Mouse (Mus musculus) cortical plate, adult 2 months (tissue): ENCODE measurements around the gene Gm17387.

Source experiments
- CTCF ChIP-seq: fragments of 200-500 bp; IDR thresholded peaks from 2 replicates; pipeline ENCODE4 v1.5.1; 2011; ENCODE audit warnings: mild to moderate bottlenecking, control low read depth, low read length; ENCODE audit not compliant: insufficient read depth; ENCODE audit errors: extremely low read depth
- POLR2A ChIP-seq: fragments of 200-500 bp; IDR thresholded peaks from 2 replicates; pipeline ENCODE4 v1.6.1; 2011; ENCODE audit warnings: mild to moderate bottlenecking, low read length, control low read depth; ENCODE audit not compliant: insufficient read depth; ENCODE audit errors: extremely low read depth

DNA sequence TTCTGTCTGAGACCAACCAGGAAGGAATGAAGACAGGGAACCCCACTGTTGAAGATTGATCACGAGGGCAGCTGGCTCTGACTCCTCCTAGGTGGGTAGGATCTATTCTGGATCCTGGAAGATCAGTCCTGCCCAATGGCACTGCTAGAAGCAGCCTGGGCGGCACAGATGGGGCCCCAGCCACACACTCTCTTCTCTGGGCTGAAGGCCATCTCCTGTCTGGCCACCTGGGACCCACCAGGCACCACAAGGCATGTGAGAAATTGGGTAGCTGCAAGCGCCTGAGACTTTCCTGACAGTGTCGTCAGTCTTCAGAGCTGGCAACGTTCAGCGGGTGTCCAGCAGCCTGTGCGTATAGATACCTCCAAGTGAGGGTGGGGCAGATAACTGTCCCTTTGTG, 33.6 kb downstream of the Gm17387 start:
- TF ChIP-seq POLR2A (no peak), CTCF (no peak)
